Mouse (Mus musculus): Measurements from ENCODE around the gene Brd3.

Gene Brd3

GRCm38 (mm10) chr2:27470535-27470934 is 36.9 kb downstream of the Brd3 start:
- DNase-seq (ENCODE audit: low spot score): no peak

GRCm38 (mm10) chr2:27469991-27470355 is 37.5 kb downstream of the Brd3 start:
- DNase-seq (ENCODE audit: low spot score): no peak

- no peak for DNase-seq (ENCODE audit: low spot score)
These were observed 38.0 kb downstream of the Brd3 start for GRCm38 (mm10) chr2:27469292-27469990.

GRCm38 (mm10) chr2:27462901-27463300 is 44.6 kb downstream of the Brd3 start:
- DNase-seq (ENCODE audit: low spot score): no peak

GRCm38 (mm10) chr2:27461881-27462660 is 45.4 kb downstream of the Brd3 start:
- no peak for DNase-seq (ENCODE audit: low spot score)

- DNase-seq (ENCODE audit: low spot score): no peak
These were observed 46.8 kb downstream of the Brd3 start for GRCm38 (mm10) chr2:27460651-27461050.

- no peak for DNase-seq (ENCODE audit: low spot score)
These were observed 47.3 kb downstream of the Brd3 start for GRCm38 (mm10) chr2:27460163-27460562.

- DNase-seq (ENCODE audit: low spot score): no peak
These were observed 47.7 kb downstream of the Brd3 start for GRCm38 (mm10) chr2:27459735-27460134.

- DNase-seq (ENCODE audit: low spot score): no peak
These were observed 57.2 kb downstream of the Brd3 start for GRCm38 (mm10) chr2:27450226-27450625.

GRCm38 (mm10) chr2:27447782-27448181 is 59.7 kb downstream of the Brd3 start:
- no peak for DNase-seq (ENCODE audit: low spot score)

GRCm38 (mm10) chr2:27446812-27447211 is 60.6 kb downstream of the Brd3 start:
- peak; percentile 66 for DNase-seq (ENCODE audit: low spot score)

GRCm38 (mm10) chr2:27445910-27446309 is 61.6 kb downstream of the Brd3 start:
- no peak for DNase-seq (ENCODE audit: low spot score)

GRCm38 (mm10) chr2:27443450-27443708 is 64.1 kb downstream of the Brd3 start:
- DNase-seq (ENCODE audit: low spot score): no peak

- DNase-seq (ENCODE audit: low spot score): no peak
These were observed 64.6 kb downstream of the Brd3 start for GRCm38 (mm10) chr2:27442708-27443449.

- peak; percentile 97 for DNase-seq (ENCODE audit: low spot score)
These were observed 65.4 kb downstream of the Brd3 start, which contains the start of gene Brd3os for GRCm38 (mm10) chr2:27441767-27442707. Gene Brd3os, plus strand, starts transcription at chr2:27442324.

- DNase-seq (ENCODE audit: low spot score): no peak
These were observed 69.2 kb downstream of the Brd3 start for GRCm38 (mm10) chr2:27438281-27438680.

GRCm38 (mm10) chr2:27437876-27438275 is 69.6 kb downstream of the Brd3 start:
- DNase-seq (ENCODE audit: low spot score): no peak

GRCm38 (mm10) chr2:27432599-27432998 is 74.9 kb downstream of the Brd3 start:
- DNase-seq (ENCODE audit: low spot score): no peak

GRCm38 (mm10) chr2:27430621-27431020 is 76.8 kb downstream of the Brd3 start:
- no peak for DNase-seq (ENCODE audit: low spot score)

GRCm38 (mm10) chr2:27428071-27428470 is 79.4 kb downstream of the Brd3 start:
- DNase-seq (ENCODE audit: low spot score): no peak

- peak; percentile 93 for DNase-seq (ENCODE audit: low spot score)
These were observed 80.5 kb downstream of the Brd3 start, which contains the start of gene Vav2 for GRCm38 (mm10) chr2:27426855-27427457. Gene Vav2, minus strand, starts transcription at chr2:27427033.
